Mouse (Mus musculus): ENCODE results near the gene Gid8.

GRCm38 (mm10) chr2:180701767-180702621 lies 7.9 kb upstream of the Gid8 start:
- TF ChIP-seq POLR2A (IDR thresholded peaks at IDR 0.05; ENCODE audit: low read depth, low read length) (peak; percentile 53), CTCF (conservative IDR thresholded peaks at IDR 0.05; ENCODE audit: insufficient read depth, insufficient read length, low read depth, low read length) (no peak)

Measured in kidney, adult 2 months (tissue).